Mouse (Mus musculus) stomach, embryonic 16.5 days (tissue): ENCODE results near the gene Krt79. TPM values are rescaled to one million over a fixed set of nuclear protein-coding genes. Genes with fewer than 3 reads are reported as not detected.

Source experiments
- ATAC-seq: fragments of 200-750 bp; cut with Nextera tagmentation; 2 replicates; pipeline ENCODE4 v1.8.0; 2017; ENCODE audit warnings: moderate number of reproducible peaks, moderate TSS enrichment; ENCODE audit not compliant: insufficient read depth, low FRiP score
- H3K27ac ChIP-seq: fragments of 300-500 bp; sonication (generic); 2 replicates; pipeline ENCODE4 v1.5.1; 2014; ENCODE audit warnings: low read length
- H3K27me3 ChIP-seq: fragments of 300-500 bp; sonication (generic); 2 replicates; pipeline ENCODE4 v1.6.1; 2014; ENCODE audit warnings: low read length, control low read depth, mixed read lengths; ENCODE audit not compliant: control insufficient read depth, insufficient read depth
- H3K36me3 ChIP-seq: fragments of 300-500 bp; sonication (generic); 2 replicates; pipeline ENCODE4 v1.6.1; 2014; ENCODE audit warnings: low read length; ENCODE audit not compliant: control insufficient read depth, insufficient read depth
- H3K4me1 ChIP-seq: fragments of 300-500 bp; sonication (generic); 2 replicates; pipeline ENCODE4 v1.6.1; 2014; ENCODE audit warnings: low read length, control low read depth, mixed read lengths; ENCODE audit not compliant: control insufficient read depth, insufficient read depth
- H3K4me2 ChIP-seq: fragments of 300-500 bp; sonication (generic); 2 replicates; pipeline ENCODE4 v1.6.1; 2014; ENCODE audit warnings: low read depth, low read length, mixed read lengths
- H3K4me3 ChIP-seq: fragments of 300-500 bp; sonication (generic); replicated peaks from 2 replicates; pipeline ENCODE4 v1.5.1; 2014; ENCODE audit warnings: mild to moderate bottlenecking, low read length
- H3K9ac ChIP-seq: fragments of 300-500 bp; sonication (generic); 2 replicates; pipeline ENCODE4 v1.6.1; 2014; ENCODE audit warnings: low read length
- H3K9me3 ChIP-seq: fragments of 300-500 bp; sonication (generic); replicated peaks from 2 replicates; pipeline ENCODE4 v1.6.1; 2016; ENCODE audit warnings: low read length, control low read depth; ENCODE audit not compliant: control insufficient read depth
- WGBS: fragments of 180-500 bp; shearing (Covaris S2); extraction: QIAGEN DNeasy Blood & Tissue Kit; methylation state at CpG from one replicate; pipeline ENCODE4 v1.1.7; 2014; 5-methylcytosine and 5-hydroxymethylcytosine counted together
- polyA plus RNA-seq: library from polyadenylated mRNA; unstranded; fragments of >200 nt; fragmentation: Nextera tagmentation; extraction: Ambion mirVana; gene quantifications from 2 replicates; pipeline ENCODE4 v1.2.1, GENCODE M21; 2015

Gene Krt79
- polyA plus RNA-seq, result 1.9 and 2.0 TPM in 2 replicates

DNA sequence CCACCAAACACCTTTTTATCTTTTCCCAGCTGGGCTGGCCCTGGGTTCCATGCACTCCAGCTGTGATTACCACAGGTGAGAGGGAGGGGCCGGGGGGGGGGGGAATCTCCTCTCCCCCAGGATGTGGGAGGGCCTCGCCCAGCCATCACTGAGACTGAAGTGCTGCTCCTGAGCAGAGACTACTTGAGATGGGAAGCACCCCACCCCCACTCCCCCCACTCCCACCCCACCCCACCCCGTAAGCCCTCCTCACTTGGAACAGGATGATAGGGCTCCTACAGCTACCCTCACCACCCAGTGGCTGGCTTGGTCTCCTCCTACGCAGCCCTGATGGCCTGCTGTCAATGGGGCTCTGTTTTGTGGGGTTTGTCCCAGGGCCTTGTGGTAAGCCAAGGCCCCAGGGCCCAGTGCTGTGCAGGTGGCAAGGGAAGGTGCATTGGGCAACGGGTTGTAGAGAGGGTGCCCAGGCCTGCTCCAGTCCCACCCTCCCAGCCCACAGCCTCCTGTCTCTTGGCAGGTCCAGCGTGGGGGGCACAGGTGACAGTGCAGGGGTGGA is at the start of gene Krt79:
TSS of gene Krt79 (minus strand) at position 51 of the 556 bp plus-strand sequence.
- Histone ChIP-seq H3K4me3 (no peak within 1 kb of the TSS), H3K4me1 (peaks cover 5% of the 10 kb centered on the region; the same call in 1 of the 2 replicates), H3K36me3 (no peaks in the 10 kb centered on the region), H3K27ac (peak within 1 kb of the TSS; percentile 74; the same call in 1 of the 2 replicates), H3K27me3 (no peaks in the 10 kb centered on the region), H3K9ac (no peak within 1 kb of the TSS), H3K9me3 (no peaks in the 10 kb centered on the region), H3K4me2 (no peak within 1 kb of the TSS)
- ATAC-seq, result no peak
- WGBS, result 58% methylated on average over 6 of the region's 6 CpGs

DNA sequence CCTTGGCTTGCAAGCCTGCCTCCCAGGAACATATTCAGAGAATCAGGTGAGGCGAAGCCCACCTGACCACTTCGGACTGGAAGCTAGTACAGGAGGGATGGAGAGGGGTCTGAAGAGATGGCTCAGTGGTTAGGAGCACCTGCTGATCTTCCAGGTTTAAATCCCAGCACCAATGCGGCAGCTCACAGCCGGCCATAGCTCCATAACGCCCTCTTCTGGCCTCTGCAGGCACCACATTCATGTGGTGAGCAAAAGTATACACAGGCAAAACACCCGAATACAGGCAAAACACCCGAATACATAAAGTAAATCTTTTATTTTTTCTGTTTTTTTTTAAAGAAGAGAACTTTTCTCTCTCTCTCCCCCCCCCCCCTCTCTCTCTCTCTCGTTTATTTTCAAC is 48.6 kb upstream of the Krt79 start:
- Histone ChIP-seq H3K9ac (no peak overlapping the region), H3K27me3 (no peaks in the 10 kb centered on the region), H3K27ac (no peak overlapping the region), H3K9me3 (no peaks in the 10 kb centered on the region), H3K4me3 (no peak overlapping the region), H3K4me2 (no peak overlapping the region), H3K36me3 (no peaks in the 10 kb centered on the region), H3K4me1 (peaks cover 10% of the 10 kb centered on the region; the same call in 1 of the 2 replicates)
- ATAC-seq, result no peak
- WGBS, result 66% methylated on average over 8 of the region's 8 CpGs

DNA sequence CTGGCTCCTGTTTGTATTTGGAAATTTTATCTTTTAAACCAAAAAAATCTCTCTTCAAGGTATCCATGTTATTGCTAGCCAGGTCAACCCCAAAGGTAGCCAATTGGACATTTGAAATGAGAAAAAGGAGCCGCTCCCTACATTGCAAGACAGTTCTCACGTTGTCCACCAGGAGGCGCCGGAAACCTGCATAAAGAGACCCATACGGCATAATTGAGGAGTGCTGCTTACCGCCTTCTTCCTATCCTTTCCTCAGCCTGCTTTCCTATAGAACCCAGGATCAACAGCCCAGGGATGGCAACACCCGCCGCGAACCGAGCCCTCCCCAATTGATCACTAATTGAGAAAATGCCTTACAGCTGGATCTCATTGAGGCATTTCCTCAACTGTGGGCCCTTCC is 48.0 kb upstream of the Krt79 start:
- Histone ChIP-seq H3K27me3 (no peaks in the 10 kb centered on the region), H3K9ac (no peak overlapping the region), H3K9me3 (no peaks in the 10 kb centered on the region), H3K4me1 (peaks cover 13% of the 10 kb centered on the region; the same call in 1 of the 2 replicates), H3K4me3 (no peak overlapping the region), H3K27ac (no peak overlapping the region), H3K4me2 (no peak overlapping the region), H3K36me3 (no peaks in the 10 kb centered on the region)
- no peak; the same call in 1 of the 2 replicates for ATAC-seq
- under 1% methylated on average over 10 of the region's 10 CpGs for WGBS

DNA sequence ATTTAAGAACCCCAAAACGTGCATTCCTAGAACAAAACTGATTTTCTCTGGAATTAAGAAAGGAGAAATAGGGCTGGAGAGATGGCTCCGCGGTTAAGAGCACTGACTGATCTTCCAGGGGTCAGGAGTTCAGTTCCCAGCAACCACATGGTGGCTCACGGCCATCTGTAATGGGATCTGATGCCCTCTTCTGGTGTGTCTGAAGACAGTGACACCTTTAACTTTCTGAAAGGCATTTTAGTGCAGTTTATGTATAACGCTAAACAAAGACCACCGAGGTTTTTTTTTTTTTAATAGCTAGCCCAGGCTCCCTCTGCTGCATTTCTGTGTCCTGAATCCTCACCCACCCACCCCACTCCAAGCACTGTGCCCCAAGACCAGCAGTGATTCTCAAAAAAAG is 44.6 kb upstream of the Krt79 start:
- H3K4me3 ChIP-seq, result no peak overlapping the region

DNA sequence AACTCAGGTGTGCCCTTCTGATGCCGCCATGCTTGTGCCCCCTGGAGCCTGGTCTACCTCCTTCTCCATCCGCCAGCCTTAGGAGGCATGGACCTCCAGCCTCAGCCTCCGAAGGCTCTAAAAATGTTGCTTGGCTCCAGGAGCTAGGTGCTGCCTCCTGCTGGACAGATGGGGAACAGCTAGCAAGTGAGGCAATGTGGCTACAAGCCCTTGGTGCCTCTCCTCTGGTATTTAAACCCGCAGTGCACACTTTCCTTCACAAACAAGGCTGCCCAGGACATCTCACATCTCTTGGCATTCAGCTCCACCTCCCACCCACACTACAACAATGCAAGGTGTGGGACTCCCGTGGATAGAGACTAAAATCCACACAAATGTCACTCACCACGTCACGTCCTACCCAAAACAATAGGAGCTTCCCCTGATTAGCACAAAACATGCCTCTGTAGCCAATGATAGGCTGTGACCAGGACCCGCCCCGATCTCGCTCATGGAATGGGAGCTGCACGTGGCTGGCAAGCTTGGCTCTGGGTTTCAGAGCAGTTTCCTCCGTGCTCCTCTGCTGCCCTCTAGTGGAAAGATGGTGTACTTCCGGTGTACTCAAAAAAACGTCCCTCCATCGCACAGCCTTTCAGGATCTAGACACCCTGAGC is 44.0 kb upstream of the Krt79 start:
- 4% methylated on average over 15 of the region's 15 CpGs for WGBS
- Histone ChIP-seq H3K4me3 (peak overlapping the region; percentile 7), H3K4me1 (peaks cover 20% of the 10 kb centered on the region; the same call in 1 of the 2 replicates), H3K27ac (peak overlapping the region; percentile 64), H3K9ac (peak overlapping the region; percentile 55), H3K27me3 (no peaks in the 10 kb centered on the region), H3K4me2 (peak overlapping the region; percentile 44), H3K36me3 (no peaks in the 10 kb centered on the region), H3K9me3 (no peaks in the 10 kb centered on the region)
- ATAC-seq, result peak; percentile 91

More for the DNA sequence above, 44.6 kb upstream of the Krt79 start:
- Histone ChIP-seq H3K27me3 (no peaks in the 10 kb centered on the region), H3K4me2 (peak overlapping the region; percentile 44; the same call in 1 of the 2 replicates), H3K9me3 (no peaks in the 10 kb centered on the region), H3K27ac (no peak overlapping the region), H3K9ac (peak overlapping the region; percentile 55; the same call in 1 of the 2 replicates), H3K36me3 (no peaks in the 10 kb centered on the region), H3K4me1 (peaks cover 20% of the 10 kb centered on the region; the same call in 1 of the 2 replicates)
- WGBS, result 7% methylated on average over 6 of the region's 6 CpGs
- no peak for ATAC-seq

DNA sequence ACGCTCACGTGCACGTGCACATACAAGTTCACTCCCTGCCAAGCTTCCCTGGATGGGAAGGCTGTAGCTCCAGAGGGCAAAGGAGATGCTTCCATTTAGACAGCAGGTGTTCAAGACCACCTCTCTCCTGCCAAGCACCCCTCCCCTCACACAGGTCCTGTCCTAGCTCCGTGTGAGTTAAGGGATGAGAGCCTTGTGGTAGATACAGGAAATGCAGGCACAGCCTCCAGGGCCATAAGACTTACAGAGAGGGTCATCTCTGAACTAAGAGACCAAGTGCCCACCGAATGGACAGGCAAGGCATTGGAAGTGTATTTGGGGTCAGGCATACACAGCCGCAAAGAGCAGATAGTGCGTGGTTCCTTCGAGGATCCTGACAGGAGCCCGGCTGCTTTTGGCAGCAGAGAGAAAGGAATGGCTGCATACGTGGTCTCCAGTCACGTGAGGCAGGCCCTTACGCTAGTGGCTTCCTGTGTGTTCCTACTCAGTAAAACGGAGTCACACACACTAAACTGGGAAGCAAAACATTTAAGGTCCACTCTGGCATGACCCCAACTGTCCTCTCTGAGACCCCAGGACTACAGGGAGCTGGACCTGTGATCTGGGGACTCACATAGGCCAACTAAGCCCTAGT is 43.3 kb upstream of the Krt79 start:
- H3K9ac ChIP-seq, result peak overlapping the region; percentile 23
- H3K27me3 ChIP-seq, result no peaks in the 10 kb centered on the region
- ATAC-seq, result no peak
- peak overlapping the region; percentile 44 for H3K4me2 ChIP-seq
- H3K27ac ChIP-seq, result peak overlapping the region; percentile 64
- peak overlapping the region; percentile 7; the same call in 1 of the 2 replicates for H3K4me3 ChIP-seq
- WGBS, result 77% methylated on average over 13 of the region's 13 CpGs
- H3K9me3 ChIP-seq, result no peaks in the 10 kb centered on the region
- no peaks in the 10 kb centered on the region for H3K36me3 ChIP-seq
- H3K4me1 ChIP-seq, result peaks cover 23% of the 10 kb centered on the region; the same call in 1 of the 2 replicates

DNA sequence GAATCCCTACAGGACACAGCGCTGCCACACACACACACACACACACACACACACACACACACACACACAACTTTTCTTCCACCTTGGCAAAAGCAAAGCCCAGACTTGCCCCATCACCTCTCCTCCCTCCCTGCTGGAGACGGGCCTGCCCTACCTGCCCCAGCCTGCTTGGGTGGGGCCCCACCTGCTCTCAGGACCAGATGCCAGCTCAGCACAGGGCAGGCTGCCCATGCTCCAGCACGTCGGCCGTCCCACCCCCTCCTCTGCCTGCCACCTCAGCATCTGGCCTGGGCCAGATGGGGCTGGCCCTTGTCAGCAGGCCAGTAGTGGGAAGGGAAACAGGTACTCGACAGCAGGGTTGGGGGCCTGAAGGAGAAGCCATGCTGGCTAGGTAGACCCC is 40.7 kb upstream of the Krt79 start:
- H3K27me3 ChIP-seq, result no peaks in the 10 kb centered on the region
- ATAC-seq, result peak; percentile 51; the same call in 1 of the 2 replicates
- H3K9me3 ChIP-seq, result no peaks in the 10 kb centered on the region
- H3K4me1 ChIP-seq, result peaks cover 40% of the 10 kb centered on the region
- WGBS, result 47% methylated on average over 6 of the region's 6 CpGs
- H3K4me2 ChIP-seq, result no peak overlapping the region
- H3K9ac ChIP-seq, result peak overlapping the region; percentile 13; the same call in 1 of the 2 replicates
- peak overlapping the region; percentile 91 for H3K27ac ChIP-seq
- no peak overlapping the region for H3K4me3 ChIP-seq
- H3K36me3 ChIP-seq, result no peaks in the 10 kb centered on the region

DNA sequence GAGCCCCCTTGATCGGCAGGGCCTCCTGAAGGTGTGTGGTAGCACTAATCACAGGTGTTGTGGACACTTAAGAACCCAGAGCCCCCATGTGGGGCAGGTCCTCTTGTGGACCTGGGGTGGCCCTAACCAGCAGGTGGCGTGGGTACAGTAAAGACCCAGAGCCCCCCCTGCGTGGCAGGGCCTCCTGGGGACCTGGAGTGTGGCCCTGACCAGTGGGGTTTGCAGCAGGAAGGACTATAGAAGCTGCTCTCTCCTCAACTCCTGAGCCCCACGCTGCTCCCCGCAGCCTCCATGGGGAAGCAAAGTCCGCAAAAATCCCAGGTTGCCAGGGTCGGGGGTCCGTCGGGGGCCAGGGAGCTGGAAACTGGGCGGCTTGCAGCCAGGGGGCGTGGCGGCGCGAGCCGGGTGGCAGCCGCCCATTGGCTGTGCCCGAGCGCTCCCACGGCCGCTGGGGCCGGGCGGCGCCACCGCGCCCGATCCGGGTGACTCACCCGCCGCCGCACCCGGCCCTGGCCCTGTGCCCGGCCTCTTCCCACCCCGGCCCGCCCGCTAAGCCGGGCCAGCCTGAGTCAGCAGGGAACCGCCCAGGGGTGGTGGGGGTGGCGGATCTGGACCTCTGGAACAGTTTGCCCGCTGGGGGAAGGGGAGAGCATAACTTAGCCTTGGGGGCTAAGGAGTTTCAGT is 37.1 kb upstream of the Krt79 start:
- peak; percentile 90 for ATAC-seq
- H3K4me2 ChIP-seq, result peak overlapping the region; percentile 50
- no peaks in the 10 kb centered on the region for H3K27me3 ChIP-seq
- peak overlapping the region; percentile 70 for H3K9ac ChIP-seq
- H3K4me1 ChIP-seq, result peaks cover 44% of the 10 kb centered on the region
- peak overlapping the region; percentile 94 for H3K27ac ChIP-seq
- H3K4me3 ChIP-seq, result peak overlapping the region; percentile 24
- 2% methylated on average over 39 of the region's 39 CpGs for whole genome bisulfite sequencing
- no peaks in the 10 kb centered on the region for H3K9me3 ChIP-seq
- no peaks in the 10 kb centered on the region for H3K36me3 ChIP-seq
